Mouse (Mus musculus) neural tube, embryonic 11.5 days (tissue): ENCODE results near the gene Glrx5. TPM values are rescaled to one million over a fixed set of nuclear protein-coding genes. Genes with fewer than 3 reads are reported as not detected.

Source experiments
- ATAC-seq: fragments of 200-750 bp; cut with Nextera tagmentation; 2 replicates; pipeline ENCODE4 v1.8.0; 2017; ENCODE audit warnings: moderate number of reproducible peaks, mild to moderate bottlenecking, moderate TSS enrichment, moderate library complexity; ENCODE audit not compliant: insufficient read depth, low FRiP score, low TSS enrichment
- DNase-seq: peaks from one replicate; pipeline ENCODE4 v3.0.0-alpha.2; 2015; ENCODE audit warnings: low spot score
- H3K27ac ChIP-seq: fragments of 300-500 bp; sonication (generic); 2 replicates; pipeline ENCODE4 v1.5.1; 2014; ENCODE audit warnings: low read depth, mild to moderate bottlenecking, low read length
- H3K27me3 ChIP-seq: fragments of 300-500 bp; sonication (generic); 2 replicates; pipeline ENCODE4 v1.6.1; 2014; ENCODE audit warnings: mild to moderate bottlenecking, low read length, mixed read lengths; ENCODE audit not compliant: control insufficient read depth, insufficient read depth
- H3K36me3 ChIP-seq: fragments of 300-500 bp; sonication (generic); 2 replicates; pipeline ENCODE4 v1.6.1; 2014; ENCODE audit warnings: mild to moderate bottlenecking, low read length, moderate library complexity, mixed read lengths; ENCODE audit not compliant: control insufficient read depth, insufficient read depth
- H3K4me1 ChIP-seq: fragments of 300-500 bp; sonication (generic); 2 replicates; pipeline ENCODE4 v1.6.1; 2014; ENCODE audit warnings: low read length, mixed read lengths; ENCODE audit not compliant: control insufficient read depth, insufficient read depth
- H3K4me2 ChIP-seq: fragments of 300-500 bp; sonication (generic); 2 replicates; pipeline ENCODE4 v1.6.1; 2014; ENCODE audit warnings: low read depth, mild to moderate bottlenecking, moderate library complexity
- H3K4me3 ChIP-seq: fragments of 300-500 bp; sonication (generic); 2 replicates; pipeline ENCODE4 v1.5.1; 2014; ENCODE audit warnings: low read depth, low read length
- H3K9ac ChIP-seq: fragments of 300-500 bp; sonication (generic); 2 replicates; pipeline ENCODE4 v1.6.1; 2014; ENCODE audit warnings: mild to moderate bottlenecking, low read length
- H3K9me3 ChIP-seq: fragments of 300-500 bp; sonication (generic); 2 replicates; pipeline ENCODE4 v1.6.1; 2016; ENCODE audit warnings: low read length; ENCODE audit not compliant: control insufficient read depth
- WGBS: fragments of 180-500 bp; shearing (Covaris S2); extraction: QIAGEN DNeasy Blood & Tissue Kit; methylation state at CpG from one replicate; pipeline ENCODE4 v1.1.7; 2014; 5-methylcytosine and 5-hydroxymethylcytosine counted together
- polyA plus RNA-seq: library from polyadenylated mRNA; unstranded; fragments of >200 nt; fragmentation: Nextera tagmentation; extraction: Ambion mirVana; gene quantifications from 2 replicates; pipeline ENCODE4 v1.2.1, GENCODE M21; 2014

Glrx5 gene
- polyA plus RNA-seq, 1 experiment from 2014 or later = 192 TPM

- H3K4me1 ChIP-seq = no peaks in the 10 kb centered on the region
- H3K4me2 ChIP-seq = no peak overlapping the region
- H3K27ac ChIP-seq = no peak overlapping the region
- H3K9ac ChIP-seq = no peak overlapping the region
- H3K27me3 ChIP-seq = no peaks in the 10 kb centered on the region
- no peak overlapping the region for H3K4me3 ChIP-seq
- WGBS = 91% methylated on average over 5 of the region's 5 CpGs
- H3K9me3 ChIP-seq = no peaks in the 10 kb centered on the region
- H3K36me3 ChIP-seq = peaks cover 2% of the 10 kb centered on the region; the same call in 1 of the 2 replicates
- ATAC-seq = no peak
- DNase-seq = no peak
These were observed 10.6 kb downstream of the Glrx5 start for GRCm38 (mm10) chr12:105043081-105043480.

- Histone ChIP-seq H3K36me3 (peaks cover 2% of the 10 kb centered on the region; the same call in 1 of the 2 replicates), H3K27me3 (no peaks in the 10 kb centered on the region), H3K4me2 (no peak overlapping the region), H3K27ac (no peak overlapping the region), H3K4me1 (no peaks in the 10 kb centered on the region), H3K9ac (no peak overlapping the region), H3K9me3 (no peaks in the 10 kb centered on the region), H3K4me3 (no peak overlapping the region)
- 89% methylated on average over 9 of the region's 9 CpGs for WGBS
- ATAC-seq (no peak), DNase-seq (no peak)
These were observed 12.3 kb downstream of the Glrx5 start for GRCm38 (mm10) chr12:105044775-105045174.

DNA sequence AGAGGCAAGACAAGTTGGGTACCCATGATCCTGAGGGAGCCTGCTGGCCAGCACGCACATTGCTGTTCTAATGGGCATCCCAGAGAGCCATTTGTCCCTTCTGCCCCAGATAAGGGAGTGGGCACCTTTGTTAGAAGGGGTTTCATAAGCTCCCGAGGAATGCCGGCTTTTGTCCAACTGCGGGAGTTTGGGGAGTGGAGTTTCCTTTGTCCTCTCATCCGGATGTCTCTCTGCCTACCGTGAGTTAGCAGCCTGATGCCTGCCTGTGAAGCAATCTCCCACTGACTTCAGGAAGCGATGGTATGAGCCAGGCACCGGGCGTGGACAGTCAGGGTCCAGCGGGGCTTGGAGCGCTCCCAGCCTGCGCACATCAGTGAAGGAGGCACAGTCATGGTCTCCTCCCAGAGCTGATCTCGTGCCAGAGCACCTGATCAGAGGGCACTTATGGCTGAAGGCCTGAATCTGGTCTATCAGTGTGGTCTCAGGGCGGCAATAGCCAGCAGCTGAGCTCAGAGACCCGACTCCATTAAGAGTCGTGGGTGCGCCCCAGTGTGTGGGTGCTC, 15.9 kb downstream of the Glrx5 start:
- DNase-seq = no peak
- WGBS = 86% methylated on average over 17 of the region's 17 CpGs

GRCm38 (mm10) chr12:105049813-105050212, 17.3 kb downstream of the Glrx5 start:
- H3K4me1 ChIP-seq = no peaks in the 10 kb centered on the region
- no peaks in the 10 kb centered on the region for H3K27me3 ChIP-seq
- H3K9me3 ChIP-seq = no peaks in the 10 kb centered on the region
- ATAC-seq (no peak), DNase-seq (no peak)
- no peaks in the 10 kb centered on the region; the same call in 1 of the 2 replicates for H3K36me3 ChIP-seq
- 82% methylated on average over 12 of the region's 12 CpGs for WGBS
- no peak overlapping the region for H3K4me3 ChIP-seq
- no peak overlapping the region for H3K4me2 ChIP-seq
- no peak overlapping the region for H3K27ac ChIP-seq
- H3K9ac ChIP-seq = no peak overlapping the region

More for the DNA sequence above, 15.9 kb downstream of the Glrx5 start:
- H3K27me3 ChIP-seq = no peaks in the 10 kb centered on the region
- no peak overlapping the region for H3K4me3 ChIP-seq
- H3K4me2 ChIP-seq = no peak overlapping the region
- H3K4me1 ChIP-seq = no peaks in the 10 kb centered on the region
- no peak overlapping the region for H3K27ac ChIP-seq
- no peaks in the 10 kb centered on the region; the same call in 1 of the 2 replicates for H3K36me3 ChIP-seq
- H3K9me3 ChIP-seq = no peaks in the 10 kb centered on the region
- no peak overlapping the region for H3K9ac ChIP-seq
- ATAC-seq = no peak

DNA sequence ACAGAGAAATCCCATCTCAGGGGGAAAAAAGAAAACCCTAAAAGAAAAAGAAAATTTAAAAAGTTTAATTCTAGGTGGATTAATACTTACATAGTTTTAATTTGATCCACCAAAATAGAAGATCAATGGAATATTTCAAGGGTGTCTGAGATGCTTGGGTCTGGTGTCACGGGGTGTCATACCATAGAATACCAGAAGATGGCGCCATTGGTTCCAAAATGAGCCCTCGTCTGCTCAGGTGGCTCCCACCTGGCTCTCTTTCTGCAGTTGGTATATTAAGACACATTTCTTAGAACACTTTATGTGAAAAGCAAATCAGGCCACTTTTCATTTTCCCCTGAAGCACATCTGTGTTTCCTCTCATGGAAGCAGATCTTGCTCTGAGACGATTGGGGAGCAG, 18.4 kb downstream of the Glrx5 start:
- H3K27me3 ChIP-seq = no peaks in the 10 kb centered on the region
- H3K9ac ChIP-seq = no peak overlapping the region
- DNase-seq (peak; percentile 63), ATAC-seq (no peak)
- no peaks in the 10 kb centered on the region for H3K4me1 ChIP-seq
- H3K4me2 ChIP-seq = no peak overlapping the region
- H3K36me3 ChIP-seq = no peaks in the 10 kb centered on the region; the same call in 1 of the 2 replicates
- 15% methylated on average over 4 of the region's 4 CpGs for WGBS
- no peaks in the 10 kb centered on the region for H3K9me3 ChIP-seq
- H3K27ac ChIP-seq = no peak overlapping the region
- no peak overlapping the region for H3K4me3 ChIP-seq

GRCm38 (mm10) chr12:105054041-105054440, 21.6 kb downstream of the Glrx5 start:
- ATAC-seq (no peak), DNase-seq (no peak)
- H3K4me2 ChIP-seq = no peak overlapping the region
- WGBS = 93% methylated on average over 15 of the region's 15 CpGs
- H3K36me3 ChIP-seq = no peaks in the 10 kb centered on the region
- no peaks in the 10 kb centered on the region for H3K27me3 ChIP-seq
- H3K4me1 ChIP-seq = no peaks in the 10 kb centered on the region
- H3K9ac ChIP-seq = no peak overlapping the region
- H3K27ac ChIP-seq = no peak overlapping the region
- H3K9me3 ChIP-seq = no peaks in the 10 kb centered on the region
- H3K4me3 ChIP-seq = no peak overlapping the region

- ATAC-seq (no peak), DNase-seq (no peak)
- 85% methylated on average over 6 of the region's 6 CpGs for WGBS
These were observed 22.8 kb downstream of the Glrx5 start for GRCm38 (mm10) chr12:105055308-105055707.

DNA sequence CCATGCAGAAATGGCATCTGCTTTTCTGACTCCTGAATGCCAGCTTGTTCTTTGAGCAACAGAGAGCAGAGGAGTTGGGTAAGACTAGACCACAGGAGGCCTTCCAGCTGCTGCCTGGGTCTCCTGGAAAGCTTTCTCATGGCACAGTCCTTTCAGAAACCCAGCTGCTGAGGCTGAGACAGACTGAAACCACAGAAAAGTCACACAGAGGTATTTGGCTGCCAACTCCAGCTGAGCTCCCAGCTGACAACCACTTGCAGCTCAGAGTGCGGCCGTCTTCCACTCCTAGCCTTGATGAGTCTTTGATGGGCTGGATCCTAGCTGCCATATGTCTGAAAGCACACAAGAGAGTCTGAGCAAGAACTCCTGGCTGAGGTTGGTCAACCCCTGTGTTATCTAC, 27.5 kb downstream of the Glrx5 start:
- Histone ChIP-seq H3K36me3 (no peaks in the 10 kb centered on the region), H3K4me3 (no peak overlapping the region), H3K9me3 (no peaks in the 10 kb centered on the region), H3K9ac (no peak overlapping the region), H3K27ac (no peak overlapping the region), H3K4me2 (no peak overlapping the region), H3K27me3 (no peaks in the 10 kb centered on the region), H3K4me1 (no peaks in the 10 kb centered on the region)
- ATAC-seq (no peak), DNase-seq (no peak)
- 71% methylated on average over 2 of the region's 2 CpGs for WGBS

More at GRCm38 (mm10) chr12:105055308-105055707, 22.8 kb downstream of the Glrx5 start:
- no peak overlapping the region for H3K4me3 ChIP-seq
- no peaks in the 10 kb centered on the region for H3K4me1 ChIP-seq
- H3K9me3 ChIP-seq = no peaks in the 10 kb centered on the region
- H3K36me3 ChIP-seq = no peaks in the 10 kb centered on the region
- H3K9ac ChIP-seq = no peak overlapping the region
- no peak overlapping the region for H3K27ac ChIP-seq
- no peak overlapping the region for H3K4me2 ChIP-seq
- H3K27me3 ChIP-seq = no peaks in the 10 kb centered on the region
